Mouse (Mus musculus) right cerebral cortex, postnatal 4 days (tissue): ENCODE measurements around the gene Vps13d.
A peak's percentile ranks its signal among the peaks of the same experiment; 100 is the strongest.
"Not testable (repeated sequence)": the region's sequence is repeated elsewhere in the genome, so short reads cannot be mapped to it uniquely, and the experiment has no call there.

Source experiments
- DNase-seq: peaks from one replicate; pipeline ENCODE4 v3.0.0-alpha.2; 2022

The Vps13d gene

GRCm38 (mm10) chr4:145210564-145210963 lies 15.8 kb upstream of the Vps13d start:
- no peak for DNase-seq

GRCm38 (mm10) chr4:145209690-145210088 lies 14.9 kb upstream of the Vps13d start:
- DNase-seq, result no peak

DNA sequence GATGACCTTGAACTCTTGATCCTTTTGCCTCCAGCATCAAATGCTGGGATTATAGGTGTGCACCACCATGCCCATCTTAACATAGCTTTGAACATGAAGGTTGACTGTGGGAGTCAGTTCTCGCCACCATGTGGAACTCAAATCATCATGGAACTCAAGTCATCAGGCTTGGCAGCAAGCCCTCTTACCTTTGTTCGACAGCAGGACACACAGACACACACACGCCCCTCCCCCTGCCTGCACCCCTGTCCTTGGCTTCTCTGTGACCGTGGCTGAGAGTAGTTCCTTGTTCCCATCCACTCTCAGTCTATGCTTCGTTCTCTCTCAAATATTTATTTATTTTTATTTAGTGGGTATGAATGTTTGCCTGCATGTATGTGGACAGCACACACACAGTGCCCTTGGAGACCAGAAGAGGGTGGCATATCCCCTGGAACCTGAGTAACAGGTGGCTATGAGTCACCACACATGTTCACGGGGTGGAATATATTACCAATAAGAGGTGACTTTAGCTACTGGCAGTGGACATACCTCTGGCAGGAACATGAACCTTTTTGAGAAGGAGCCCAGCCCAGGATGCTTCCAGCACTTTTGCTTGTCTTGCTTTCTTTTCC lies 14.4 kb upstream of the Vps13d start:
- DNase-seq, result no peak

DNA sequence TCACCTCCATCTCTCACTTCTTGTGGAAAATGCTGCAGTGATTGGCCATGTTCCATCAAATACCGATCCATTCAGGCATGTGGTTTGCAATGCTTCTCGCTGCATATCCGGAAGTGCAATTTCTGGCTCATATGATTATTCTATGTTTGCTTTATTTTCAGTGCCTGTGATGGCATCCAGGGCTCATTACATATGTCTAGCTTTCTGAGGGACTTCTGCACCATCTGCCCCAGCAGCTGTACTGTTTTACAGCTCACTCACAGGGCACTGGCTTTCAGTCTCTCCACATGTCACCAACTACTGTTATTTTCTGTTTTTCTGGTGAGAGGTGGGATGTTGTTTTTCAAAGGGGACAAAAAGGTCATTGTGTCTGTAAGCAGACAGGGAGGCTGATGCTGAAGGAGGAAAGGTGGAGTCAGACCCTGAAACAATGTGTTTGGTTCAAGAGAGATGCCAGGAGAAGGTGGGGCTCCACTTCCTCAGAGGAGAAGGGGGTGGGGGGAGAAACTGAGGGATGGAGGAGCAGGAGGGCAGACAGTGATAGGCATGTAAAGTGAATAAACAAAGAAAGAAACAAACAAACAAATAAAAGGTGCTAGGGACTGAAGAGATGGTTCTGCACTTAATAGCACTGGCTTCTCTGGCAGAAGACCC lies 13.0 kb upstream of the Vps13d start:
- no peak for DNase-seq

- DNase-seq, result no peak
Measured at GRCm38 (mm10) chr4:145204779-145205178, 10.0 kb upstream of the Vps13d start.

DNA sequence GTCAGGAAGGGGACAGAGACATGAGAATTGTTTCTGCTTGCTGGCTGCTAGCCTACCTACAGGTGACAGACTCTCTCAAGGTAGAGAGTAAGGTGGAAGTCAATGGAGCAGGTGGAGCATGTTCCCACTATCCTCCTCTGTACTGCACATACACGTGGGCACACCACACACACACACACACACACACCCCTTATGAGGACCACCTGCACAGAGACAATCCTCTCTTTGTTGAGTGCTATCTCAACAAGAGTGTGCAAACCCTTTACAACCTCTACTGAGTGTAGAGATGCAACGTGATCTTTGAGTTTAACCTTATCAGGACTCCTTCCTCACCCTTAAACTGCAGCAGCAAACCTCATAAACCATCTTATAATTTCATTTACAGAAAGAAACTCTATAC lies 8.5 kb upstream of the Vps13d start:
- no peak for DNase-seq

DNA sequence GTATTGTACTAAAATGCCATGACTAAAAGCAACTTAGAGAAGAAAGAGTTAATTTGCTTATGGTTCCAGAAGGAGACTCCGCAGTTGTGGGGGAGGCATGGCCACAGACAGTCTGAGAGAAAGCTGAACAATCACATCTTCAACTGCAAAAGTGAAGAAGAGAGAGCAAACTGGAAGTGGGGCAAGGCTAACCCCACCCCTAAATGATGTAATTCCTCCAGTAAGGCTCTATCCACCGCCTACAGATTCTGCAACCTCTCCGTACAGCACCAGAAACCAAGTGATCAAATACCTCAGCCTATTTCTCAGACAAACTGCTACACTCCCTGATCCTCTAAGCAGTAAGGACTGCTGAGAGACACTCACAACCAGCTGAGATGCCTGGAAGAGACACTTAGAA lies 6.6 kb upstream of the Vps13d start:
- DNase-seq, result no peak

- no peak for DNase-seq
Measured at GRCm38 (mm10) chr4:145199982-145200699, 5.3 kb upstream of the Vps13d start.

DNA sequence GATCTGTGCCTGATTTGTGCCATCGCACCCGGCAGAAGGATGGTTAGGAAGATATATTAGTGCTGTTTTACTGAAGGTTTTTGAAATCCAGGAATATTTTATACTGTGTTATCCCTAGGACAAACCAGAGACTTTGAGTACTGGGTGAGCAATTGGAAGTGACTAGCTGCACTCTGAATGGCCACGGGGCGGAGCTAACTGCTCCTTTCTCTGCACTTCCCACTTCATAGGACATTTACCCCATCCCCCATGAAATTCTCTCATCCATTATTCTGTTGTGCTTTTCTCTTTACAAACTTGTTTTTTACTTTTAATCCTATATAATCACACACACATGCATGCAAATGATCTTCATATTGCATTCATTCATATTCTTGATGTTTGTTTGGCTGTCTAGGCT lies 1.8 kb upstream of the Vps13d start:
- DNase-seq, result no peak

DNA sequence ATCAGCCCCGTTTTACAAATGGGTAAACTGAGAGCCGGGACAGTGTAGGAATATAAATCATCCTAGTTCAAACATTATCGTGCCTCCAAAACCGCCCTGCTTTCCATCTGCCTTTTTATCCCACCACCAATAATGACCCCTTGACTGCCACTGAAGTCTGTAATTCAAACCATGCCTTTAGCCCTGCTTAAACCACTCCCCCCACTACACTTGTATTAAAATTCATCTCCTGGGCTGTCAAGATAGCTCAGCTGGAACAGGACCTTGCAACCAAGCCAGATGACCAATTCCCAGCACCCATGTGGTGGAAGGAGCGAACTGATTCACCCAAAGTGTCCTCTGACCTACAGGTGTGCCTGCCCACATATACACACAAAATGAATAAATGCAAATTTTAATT lies 367 bp upstream of the Vps13d start:
- no peak for DNase-seq

GRCm38 (mm10) chr4:145193991-145194511 lies 754 bp downstream of the Vps13d start:
- no peak for DNase-seq

DNA sequence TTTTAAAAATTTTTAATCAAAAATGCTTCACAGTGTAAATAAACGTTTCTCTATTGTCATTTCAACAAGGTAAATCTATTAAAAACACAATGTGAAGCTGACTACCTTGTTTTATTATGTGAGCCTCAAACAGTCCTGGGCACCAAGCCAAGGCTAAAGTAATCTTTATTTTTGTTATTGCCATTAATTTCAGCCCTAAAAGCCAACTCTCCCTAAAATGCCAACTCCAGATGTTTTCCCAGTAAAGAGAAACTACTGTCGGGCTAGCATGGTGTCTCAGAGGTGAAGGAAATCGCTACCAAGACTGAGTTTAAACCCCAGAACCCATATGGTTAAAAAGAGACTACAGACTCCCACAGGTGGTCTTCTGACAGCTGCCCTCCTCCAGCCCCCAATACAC lies 1.4 kb downstream of the Vps13d start:
- no peak for DNase-seq

DNA sequence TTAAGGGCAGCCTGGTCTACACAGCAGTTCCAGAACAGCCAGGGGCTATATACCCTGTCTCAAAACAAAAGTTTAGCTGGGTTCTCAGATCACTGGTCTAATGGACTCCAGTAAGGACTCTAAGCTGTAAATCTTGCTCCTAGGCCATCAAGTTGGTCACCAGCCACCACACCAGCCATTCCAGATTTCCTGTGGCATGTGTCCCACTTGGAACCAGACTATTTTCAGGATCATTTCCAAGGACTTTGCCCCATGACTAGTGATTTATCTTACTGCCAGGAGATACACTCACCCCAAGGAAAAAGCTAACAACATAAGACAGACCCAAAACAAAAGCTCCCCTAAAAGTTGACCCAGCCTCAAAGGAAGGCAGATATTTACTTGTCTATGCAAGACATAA lies 2.1 kb downstream of the Vps13d start:
- no peak for DNase-seq

DNA sequence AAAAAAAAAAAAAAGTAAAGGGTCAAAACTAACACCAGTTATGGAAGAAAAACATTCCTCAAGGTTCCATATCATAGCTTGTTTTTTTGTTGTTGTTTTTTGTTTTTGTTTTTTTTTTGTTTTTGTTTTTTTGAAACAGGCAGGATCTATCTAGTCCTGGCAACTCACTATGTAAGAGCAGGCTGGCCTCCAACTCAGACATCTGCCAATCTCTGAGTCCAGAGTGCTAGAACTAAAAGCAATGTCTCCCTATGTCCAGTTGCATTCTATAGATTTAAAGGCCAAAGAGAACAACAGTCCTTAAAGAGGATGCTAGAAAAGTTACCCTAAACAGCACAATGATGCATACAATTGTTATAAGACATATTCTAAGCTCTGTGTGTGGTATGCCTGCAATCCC lies 6.2 kb downstream of the Vps13d start:
- DNase-seq, result no peak

DNA sequence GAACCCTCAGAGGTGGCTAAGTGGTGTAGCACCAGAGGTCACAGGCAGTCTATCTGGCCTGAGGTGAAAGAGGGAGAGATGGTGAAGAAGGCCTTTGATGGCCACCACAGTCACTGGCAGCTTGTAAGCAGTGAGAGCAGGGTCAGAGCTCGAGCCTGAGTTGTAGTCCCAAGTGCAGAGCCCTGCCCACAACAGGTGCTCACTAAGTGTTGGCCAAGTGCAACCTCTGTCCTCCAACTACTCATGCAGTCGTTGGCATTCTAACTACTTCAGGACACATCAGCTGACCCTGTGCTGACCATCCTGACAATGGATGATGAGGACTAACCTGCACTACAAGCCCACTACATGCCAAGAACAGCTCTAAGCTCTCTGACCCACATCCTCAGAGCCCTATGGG lies 7.2 kb downstream of the Vps13d start:
- no peak for DNase-seq

- DNase-seq, result no peak
Measured at GRCm38 (mm10) chr4:145178918-145179549, 15.8 kb downstream of the Vps13d start.

DNA sequence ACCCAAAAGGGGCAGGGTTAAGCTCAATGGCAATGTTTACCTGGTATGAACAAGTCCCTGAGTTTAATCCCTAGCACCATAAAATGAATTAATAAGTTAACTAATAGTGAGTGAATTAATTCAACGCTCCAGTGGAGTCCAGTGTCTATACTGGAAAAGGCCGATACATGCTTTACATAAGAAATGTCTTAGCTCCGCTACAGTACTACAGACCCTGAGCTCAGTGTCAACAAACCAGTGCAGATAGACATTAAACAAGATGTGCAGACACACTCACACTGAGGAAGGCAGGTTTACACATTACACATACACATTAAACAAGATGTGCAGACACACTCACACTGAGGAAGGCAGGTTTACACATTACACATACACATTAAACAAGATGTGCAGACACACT lies 29.3 kb downstream of the Vps13d start:
- DNase-seq, result not testable (repeated sequence)

DNA sequence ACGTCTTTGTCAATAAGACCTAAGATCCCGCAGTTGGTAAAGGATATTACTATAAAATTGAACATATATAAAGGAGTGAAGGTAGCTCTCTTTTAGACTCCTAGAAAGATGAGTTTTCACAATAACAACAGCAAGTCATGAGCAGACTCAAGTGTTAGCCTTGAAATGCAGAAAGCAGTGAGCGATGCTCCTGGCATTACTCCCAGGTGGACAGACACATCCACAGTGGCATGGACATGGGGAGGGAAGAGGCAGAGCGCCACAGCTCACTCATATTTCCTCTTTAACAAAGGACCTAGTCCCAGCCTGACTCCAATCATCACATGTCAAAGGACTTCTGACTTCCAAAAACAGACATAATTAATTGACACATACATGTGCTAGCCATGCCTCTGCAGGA lies 30.7 kb downstream of the Vps13d start:
- no peak for DNase-seq

DNA sequence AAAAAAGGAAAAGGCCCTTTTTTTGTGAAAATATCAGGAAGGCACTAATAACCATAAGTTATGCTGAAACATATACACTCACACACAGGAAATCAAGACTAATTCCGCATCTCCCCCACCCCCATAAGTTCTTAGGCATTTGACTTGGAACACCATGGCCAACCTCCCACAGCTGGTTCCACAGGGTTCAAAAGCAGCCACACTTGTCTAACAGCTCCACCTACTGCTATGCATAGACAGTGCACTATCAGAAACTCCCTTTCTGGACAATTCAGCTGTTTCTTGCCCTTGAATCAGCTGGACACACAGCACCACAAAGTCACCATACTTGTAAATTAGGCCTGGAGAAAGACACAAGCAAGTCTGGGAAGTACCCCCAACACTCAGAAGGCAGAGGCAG lies 33.6 kb downstream of the Vps13d start:
- DNase-seq, result no peak

GRCm38 (mm10) chr4:145155956-145156355 lies 38.8 kb downstream of the Vps13d start:
- peak; percentile 16 for DNase-seq

GRCm38 (mm10) chr4:145151103-145151486 lies 43.7 kb downstream of the Vps13d start:
- no peak for DNase-seq

- DNase-seq, result no peak
Measured at GRCm38 (mm10) chr4:145150345-145151102, 44.3 kb downstream of the Vps13d start.
